Mouse (Mus musculus) kidney, postnatal 14 days (tissue): ENCODE results near the gene Stk32b.

Source experiments
- DNase-seq: peaks from one replicate; pipeline ENCODE4 v3.0.0; 2022; ENCODE audit warnings: mixed read lengths

Gene Stk32b

DNA sequence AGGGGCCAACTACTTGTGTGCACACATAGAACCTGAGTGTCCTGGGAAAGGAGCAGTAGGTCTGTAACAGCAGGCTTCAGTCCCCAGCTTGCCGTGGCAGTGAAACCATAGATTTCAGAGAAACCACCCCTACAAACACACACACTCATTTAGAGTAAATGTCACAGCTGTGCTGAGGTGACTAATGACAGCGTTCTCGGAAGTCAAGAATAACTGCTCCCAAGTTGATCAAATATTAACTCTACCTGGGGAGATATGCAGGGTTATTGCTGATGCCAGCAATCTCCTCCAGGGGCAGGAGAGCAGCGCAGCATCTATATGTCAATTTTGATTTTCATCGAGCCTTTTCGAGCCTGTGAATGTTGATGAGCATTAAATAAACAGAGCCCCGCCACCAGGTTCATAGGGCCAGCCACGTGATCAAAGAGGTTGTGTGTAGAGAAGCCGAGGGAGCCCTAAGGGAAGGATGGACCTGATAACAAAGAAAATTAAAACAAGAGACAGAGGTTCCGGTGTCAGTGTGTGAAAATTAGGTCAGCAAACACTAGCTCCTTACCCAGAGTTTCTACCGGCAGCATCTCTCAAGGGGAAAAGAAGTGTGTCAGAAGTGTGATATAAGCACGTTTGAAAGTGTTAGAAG, 210.0 kb downstream of the Stk32b start:
- no peak for DNase-seq

DNA sequence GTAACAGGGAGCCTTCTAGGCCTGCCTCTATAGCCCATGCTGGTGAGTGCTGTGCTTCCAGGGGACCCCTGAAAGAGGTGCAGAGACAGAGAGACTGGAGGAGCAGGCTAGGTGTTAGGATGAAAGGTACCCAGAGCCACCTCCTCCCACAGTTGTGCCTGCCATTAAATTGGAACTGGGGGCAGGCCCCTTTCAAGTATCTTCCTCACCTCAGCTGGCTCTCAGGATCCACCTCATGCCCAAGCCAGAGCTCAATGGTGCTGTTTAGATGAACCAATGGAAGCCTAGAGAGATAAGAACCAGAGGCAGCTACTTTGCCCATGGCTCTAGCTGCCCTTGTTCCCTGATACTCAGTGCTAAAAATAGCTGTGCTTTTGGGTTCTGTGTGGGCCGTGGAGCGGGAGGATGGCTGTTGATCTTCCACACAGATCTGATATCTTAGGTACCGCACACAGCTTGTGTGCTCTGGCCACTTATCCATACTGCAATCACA, 221.9 kb downstream of the Stk32b start:
- DNase-seq, result no peak

DNA sequence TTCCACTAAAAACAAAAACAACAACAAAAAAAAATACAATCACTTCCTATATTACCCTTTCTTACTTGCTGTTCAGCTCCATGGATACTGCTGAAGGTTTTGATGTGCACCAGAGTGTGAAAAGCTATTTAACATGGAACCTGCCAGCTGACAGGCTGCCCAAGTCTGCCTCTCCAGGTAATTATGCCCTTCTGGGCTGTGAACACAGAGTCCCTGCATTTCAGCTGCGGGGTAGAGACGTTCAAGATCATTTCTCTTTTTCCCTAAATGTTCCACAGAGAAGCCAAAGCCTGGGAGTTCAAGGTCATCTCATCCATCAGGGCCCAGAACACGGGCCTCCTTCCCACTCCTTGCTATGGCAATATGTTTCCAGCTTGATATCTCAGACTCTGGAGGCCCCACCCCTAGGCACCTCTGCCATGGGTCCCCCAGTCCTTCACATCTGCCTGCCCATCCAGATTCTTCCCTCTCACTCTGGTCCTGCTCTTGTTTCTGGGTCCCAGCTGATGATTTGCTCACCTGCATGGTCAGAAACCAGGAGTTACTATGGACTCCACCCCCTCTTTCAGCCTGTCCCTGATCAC, 244.9 kb downstream of the Stk32b start:
- DNase-seq, result peak; percentile 63

DNA sequence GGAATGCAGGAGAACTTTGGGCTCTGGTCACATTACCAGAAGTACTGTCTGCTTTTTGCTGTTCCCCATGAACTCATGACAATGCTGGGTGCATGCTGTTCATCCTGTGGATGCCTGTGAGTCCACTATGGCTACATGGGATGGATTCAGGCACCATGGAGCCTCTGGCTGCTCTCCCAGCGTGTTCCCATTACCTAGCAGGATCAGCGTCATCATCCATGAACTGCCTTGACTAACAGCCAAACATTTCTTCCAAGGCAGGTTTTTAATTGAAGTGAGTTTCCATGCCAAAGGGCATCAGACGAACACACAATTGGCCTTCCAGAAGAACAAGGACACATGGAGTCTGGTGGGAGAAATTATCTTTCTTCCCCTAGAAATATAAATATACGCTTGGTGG, 245.4 kb downstream of the Stk32b start:
- DNase-seq, result peak; percentile 60

DNA sequence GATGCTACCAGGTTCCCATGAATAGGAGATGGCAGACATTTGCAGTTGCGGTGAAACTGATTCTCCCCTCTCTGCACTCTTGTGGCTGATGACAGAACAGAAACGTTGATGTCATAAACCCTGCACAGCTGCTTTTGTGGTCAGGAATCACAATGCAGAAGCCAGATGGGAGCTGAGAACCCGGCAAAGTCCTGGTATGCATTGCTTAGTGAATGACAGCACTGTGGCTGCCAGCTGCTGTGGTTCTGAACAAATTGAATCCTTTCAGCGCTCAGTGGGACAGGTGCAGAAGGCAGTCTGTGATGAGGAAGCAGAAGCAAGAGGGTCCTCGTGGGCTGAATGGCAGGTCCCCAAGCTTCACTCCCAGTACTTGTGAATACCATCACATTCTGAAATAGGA, 247.9 kb downstream of the Stk32b start:
- no peak for DNase-seq

DNA sequence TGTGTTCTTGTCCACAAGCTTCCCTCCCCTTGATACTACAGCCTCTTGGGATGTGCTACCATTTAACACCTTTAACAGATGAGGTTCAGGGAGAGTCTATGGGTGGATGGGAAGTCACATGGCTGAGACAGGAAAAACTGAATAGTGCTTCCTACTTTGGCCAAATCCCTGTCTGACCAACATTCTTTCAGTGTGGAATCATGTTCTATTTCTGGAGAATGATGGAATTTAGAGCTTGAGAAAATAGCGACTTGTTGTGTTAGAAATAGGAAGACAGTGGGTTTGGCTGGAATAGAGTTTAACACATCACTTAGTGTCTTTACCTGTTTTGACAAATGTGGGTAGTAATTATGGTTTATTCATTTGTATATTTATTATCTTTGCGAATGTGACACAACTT, 249.3 kb downstream of the Stk32b start:
- no peak for DNase-seq

DNA sequence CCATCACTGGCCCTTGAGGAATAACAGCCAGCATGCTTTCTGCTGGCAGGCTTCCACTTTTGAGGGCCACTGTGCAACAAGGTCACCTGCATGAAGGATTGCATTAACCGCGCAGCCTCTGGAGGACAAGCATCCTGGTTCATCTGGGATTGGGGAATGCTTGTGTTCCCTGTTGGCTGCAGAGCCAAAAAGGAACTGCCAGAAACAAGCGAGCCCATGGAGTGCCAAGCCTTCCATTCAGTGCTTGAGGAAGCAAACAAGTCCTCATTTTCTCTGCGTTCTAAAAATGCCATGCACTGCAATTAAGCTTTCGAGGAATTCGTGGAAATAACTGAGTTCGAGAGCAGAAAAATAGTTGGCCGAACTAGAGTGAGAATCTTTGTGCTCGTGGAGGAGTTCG, 251.5 kb downstream of the Stk32b start:
- DNase-seq, result no peak

DNA sequence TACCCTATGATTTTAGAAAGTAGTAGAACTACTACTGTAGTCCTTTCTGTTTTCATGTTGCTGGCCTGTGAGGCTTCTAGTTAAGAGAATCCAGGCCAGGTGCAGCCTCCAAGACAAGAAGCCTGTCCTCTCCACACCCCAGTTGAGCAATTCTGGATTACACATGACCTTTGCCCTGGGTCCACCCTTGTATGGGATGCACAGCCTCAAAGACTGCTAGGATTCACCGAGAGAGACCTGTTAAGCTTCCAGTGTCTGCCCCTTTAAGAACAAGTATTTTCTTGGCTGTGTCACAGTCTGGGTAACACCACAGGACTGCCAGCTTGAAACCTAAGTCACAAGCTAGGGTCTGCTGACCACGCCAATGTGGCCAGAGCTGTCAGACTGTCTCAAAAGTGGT, 258.7 kb downstream of the Stk32b start:
- DNase-seq, result no peak

DNA sequence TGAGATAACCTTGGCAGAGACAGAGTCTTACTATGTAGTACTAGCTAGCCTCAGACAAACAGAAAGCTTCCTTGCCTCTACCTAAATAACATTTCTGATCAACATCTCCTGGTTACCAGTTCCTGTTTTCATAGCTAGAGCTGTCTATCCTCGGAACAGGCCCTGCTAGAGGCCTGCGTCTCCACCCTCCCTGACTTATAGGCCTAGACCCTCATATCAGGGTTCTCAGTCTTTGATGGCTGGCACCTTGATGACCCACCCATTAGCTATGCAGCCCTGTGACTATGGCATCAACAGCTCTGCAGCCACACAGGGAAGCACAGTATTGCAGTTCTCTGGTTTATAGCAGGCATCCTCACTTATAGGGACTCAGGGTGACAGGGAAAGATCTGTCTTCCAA, 259.1 kb downstream of the Stk32b start:
- DNase-seq, result no peak

DNA sequence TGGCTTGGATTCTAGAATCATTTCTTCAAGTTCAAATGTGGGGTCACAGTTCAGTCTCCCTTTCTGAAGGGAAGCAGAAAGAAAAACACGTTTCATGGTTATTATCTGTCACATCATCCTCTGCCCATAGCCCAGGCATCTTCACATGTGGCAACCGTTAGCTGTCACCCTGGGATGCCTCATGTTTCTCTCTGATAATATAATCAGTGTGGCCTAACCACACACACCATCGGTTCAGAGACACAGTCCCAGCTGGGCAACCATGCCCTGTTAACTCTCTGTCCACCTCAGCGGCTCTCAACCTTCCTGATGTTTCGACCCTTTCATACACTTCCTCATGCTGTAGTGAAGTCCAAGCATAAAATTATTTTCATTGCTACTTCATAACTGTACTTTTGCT, 259.8 kb downstream of the Stk32b start:
- no peak for DNase-seq

DNA sequence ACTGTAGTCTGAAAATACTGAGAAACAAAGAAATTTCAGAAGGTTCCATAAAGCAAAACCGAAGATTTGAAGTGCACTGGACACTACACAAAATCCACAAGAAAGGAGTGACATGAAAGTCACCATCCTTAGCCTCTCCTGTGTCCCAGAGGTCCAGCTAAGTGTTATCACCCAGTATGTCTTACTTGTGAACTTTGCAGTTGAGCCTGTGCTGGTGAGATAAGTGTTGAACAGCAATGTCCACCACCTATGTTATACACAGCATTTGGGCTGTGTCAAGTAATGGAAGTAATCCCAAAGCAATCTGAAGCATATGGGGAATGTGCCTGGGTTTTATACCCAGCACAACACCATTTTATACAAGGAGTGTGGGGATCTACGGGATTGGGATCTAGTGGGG, 260.4 kb downstream of the Stk32b start:
- DNase-seq, result no peak

DNA sequence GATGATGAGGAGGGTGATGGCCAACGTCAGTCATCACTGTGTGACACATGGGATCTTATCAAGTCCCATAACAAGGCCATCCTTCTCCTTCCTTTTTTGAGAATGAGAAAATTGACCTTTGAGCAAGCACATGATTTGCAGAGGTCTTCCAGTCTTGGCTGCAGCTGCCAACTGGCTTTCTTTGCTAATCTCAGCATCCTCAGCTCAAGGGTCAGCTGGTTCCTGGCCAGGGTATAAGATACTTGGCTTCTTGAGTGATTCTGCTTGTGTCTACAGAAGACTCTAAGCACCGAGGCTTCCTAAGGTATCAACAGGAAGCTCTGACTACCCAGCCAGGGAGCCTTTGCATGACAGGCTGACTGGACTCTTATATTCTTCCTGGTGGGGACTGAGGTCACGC, 269.4 kb downstream of the Stk32b start:
- DNase-seq, result peak; percentile 57

DNA sequence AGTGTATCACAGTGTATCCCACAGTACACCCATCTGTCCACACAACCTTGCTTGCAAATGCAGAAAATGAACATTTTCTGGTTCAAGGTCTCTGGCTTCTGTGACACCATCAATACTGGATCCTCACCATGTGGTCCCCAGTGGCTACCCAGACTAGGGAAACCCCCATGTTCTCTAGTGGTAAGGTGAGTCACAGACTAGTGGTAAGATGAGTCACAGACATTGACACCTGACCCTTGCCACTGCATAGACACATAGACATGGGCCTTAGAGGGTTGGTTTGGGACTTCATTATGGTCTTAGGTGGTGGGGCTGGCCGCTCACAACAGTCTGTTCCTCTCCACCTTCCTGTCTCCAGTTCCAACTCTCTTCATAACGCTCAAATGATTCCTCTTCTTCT, 274.2 kb downstream of the Stk32b start:
- no peak for DNase-seq

DNA sequence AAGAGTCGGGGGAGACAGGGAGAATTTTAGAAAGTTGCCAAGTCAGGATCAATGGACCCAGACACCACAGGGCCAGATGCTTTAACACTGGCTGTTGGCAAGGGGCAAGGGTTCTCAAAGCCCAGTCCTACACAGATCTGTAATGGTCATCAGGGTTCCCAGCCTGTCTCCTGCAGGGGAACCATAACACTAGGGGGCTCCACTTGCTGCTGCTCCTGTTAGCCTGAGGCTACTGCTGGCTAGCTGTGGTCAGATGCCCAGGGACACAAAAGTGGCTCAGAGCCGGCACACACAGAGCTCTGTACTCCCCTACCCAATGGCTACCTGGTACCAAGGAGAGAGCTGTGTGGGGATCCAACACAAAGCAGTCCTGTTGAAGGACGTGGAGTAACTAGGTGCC, 281.6 kb downstream of the Stk32b start:
- DNase-seq, result no peak

DNA sequence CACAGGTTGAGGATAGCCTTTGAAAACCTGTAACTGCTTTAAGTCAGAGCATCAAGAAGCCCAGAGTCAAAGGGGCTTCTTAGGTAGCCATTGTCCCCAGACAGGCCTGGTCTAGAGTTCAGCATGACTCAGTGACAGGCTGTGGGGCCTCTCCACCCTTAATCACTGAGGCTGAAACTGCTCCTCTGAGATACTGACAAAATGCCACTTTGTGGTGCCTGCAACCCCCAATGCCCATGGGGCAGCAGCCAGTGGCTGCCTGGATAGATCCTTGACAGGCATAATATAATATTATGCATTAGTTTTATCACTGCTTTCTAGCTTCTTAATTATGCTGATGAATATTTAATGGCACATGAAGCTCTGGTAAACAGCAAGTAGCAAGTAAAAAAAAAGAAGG, 289.8 kb downstream of the Stk32b start:
- DNase-seq, result no peak

DNA sequence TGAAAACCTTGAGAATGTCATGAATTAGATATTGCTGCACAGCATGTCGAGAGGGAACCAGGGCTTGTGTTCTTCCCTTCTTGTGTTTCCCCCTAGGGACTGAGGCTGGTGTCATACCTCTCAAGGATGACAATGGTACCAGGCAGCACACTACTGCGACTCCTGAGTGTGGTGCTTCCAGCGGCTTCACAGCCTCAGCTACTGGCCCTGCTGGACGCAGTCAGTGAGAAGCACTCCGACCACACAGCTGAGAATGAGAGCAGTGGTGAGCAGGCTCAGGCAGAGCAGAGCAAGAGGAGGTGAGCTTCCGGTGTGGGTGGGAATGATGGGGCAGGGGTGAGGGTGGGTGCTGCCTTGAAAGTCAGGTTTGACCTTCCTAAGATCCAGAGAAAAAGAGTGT, 297.9 kb downstream of the Stk32b start:
- no peak for DNase-seq
